Mouse (Mus musculus): ENCODE results near the gene Zyg11a. TPM values are rescaled to one million over a fixed set of nuclear protein-coding genes. Genes with fewer than 3 reads are reported as not detected.

Gene Zyg11a
- polyA plus RNA-seq, 1 experiment from 2014 or later = not detected

Other genes starting within 250 kb of the Zyg11a start
- not detected in 2 replicates for gene Slc1a7, start 249.7 kb downstream of the Zyg11a start, polyA plus RNA-seq (2014; fragmentation: Nextera tagmentation; extraction: Ambion mirVana)
- gene Podn, start 121.6 kb downstream of the Zyg11a start, polyA plus RNA-seq (2014; fragmentation: Nextera tagmentation; extraction: Ambion mirVana) = 0.12 TPM in 1 of 2 replicates, not detected in the other
- 210 and 212 TPM in 2 replicates for gene Scp2, start 73.0 kb downstream of the Zyg11a start, polyA plus RNA-seq (2014; fragmentation: Nextera tagmentation; extraction: Ambion mirVana)
- 6.3 and 7.6 TPM in 2 replicates for gene Echdc2, start 52.6 kb downstream of the Zyg11a start, polyA plus RNA-seq (2014; fragmentation: Nextera tagmentation; extraction: Ambion mirVana)
- 37.0 and 49.7 TPM in 2 replicates for gene Zyg11b, start 83.0 kb upstream of the Zyg11a start, polyA plus RNA-seq (2014; fragmentation: Nextera tagmentation; extraction: Ambion mirVana)
- 45.7 and 46.4 TPM in 2 replicates for gene Coa7, start 110.1 kb upstream of the Zyg11a start, polyA plus RNA-seq (2014; fragmentation: Nextera tagmentation; extraction: Ambion mirVana)
- 4.9 and 6.6 TPM in 2 replicates for gene Shisal2a, start 165.3 kb upstream of the Zyg11a start, polyA plus RNA-seq (2014; fragmentation: Nextera tagmentation; extraction: Ambion mirVana)
- 16.2 and 23.9 TPM in 2 replicates for gene Gpx7, start 188.9 kb upstream of the Zyg11a start, polyA plus RNA-seq (2014; fragmentation: Nextera tagmentation; extraction: Ambion mirVana)
- 59.0 and 70.7 TPM in 2 replicates for gene Tut4, start 241.4 kb upstream of the Zyg11a start, polyA plus RNA-seq (2014; fragmentation: Nextera tagmentation; extraction: Ambion mirVana)